Mouse (Mus musculus): ENCODE measurements around the gene Gm7075. TPM values are rescaled to one million over a fixed set of nuclear protein-coding genes. Genes with fewer than 3 reads are reported as not detected.
A peak's percentile ranks its signal among the peaks of the same experiment; 100 is the strongest.
"Not testable (repeated sequence)": the region's sequence is repeated elsewhere in the genome, so short reads cannot be mapped to it uniquely, and the experiment has no call there.

Gene Gm7075
- polyA plus RNA-seq, 1 experiment = not detected

- peaks cover 1% of the 10 kb centered on the region for H3K4me1 ChIP-seq (ENCODE audit: control insufficient read depth, insufficient read depth, low read length)
- H3K27ac ChIP-seq (ENCODE audit: control insufficient read depth, insufficient read depth, low read depth, low read length, poor library complexity) = no peak overlapping the region
- WGBS = 42% methylated on average over 16 of the region's 16 CpGs
- TF ChIP-seq POLR2A (IDR thresholded peaks at IDR 0.05; ENCODE audit: borderline replicate concordance, control insufficient read depth, low read depth, low read length) (no peak), CTCF (IDR thresholded peaks at IDR 0.05; ENCODE audit: control insufficient read depth, insufficient read depth, low read length) (no peak)
- peak overlapping the region; percentile 28 for H3K4me3 ChIP-seq (replicated peaks; ENCODE audit: control insufficient read depth, low read depth, low read length)
Measured at GRCm38 (mm10) chr10:63410162-63410956, 11.2 kb downstream of the Gm7075 start.

- 80% methylated on average over 2 of the region's 2 CpGs for WGBS
Measured at GRCm38 (mm10) chr10:63403636-63404035, 18.0 kb downstream of the Gm7075 start.

GRCm38 (mm10) chr10:63402731-63403504, 18.7 kb downstream of the Gm7075 start:
- Histone ChIP-seq H3K27ac (ENCODE audit: control insufficient read depth, insufficient read depth, low read depth, low read length, poor library complexity) (no peak overlapping the region), H3K4me1 (ENCODE audit: control insufficient read depth, insufficient read depth, low read length) (no peaks in the 10 kb centered on the region)
- 85% methylated on average over 5 of the region's 5 CpGs for WGBS

More at GRCm38 (mm10) chr10:63403636-63404035, 18.0 kb downstream of the Gm7075 start:
- TF ChIP-seq CTCF (IDR thresholded peaks at IDR 0.05; ENCODE audit: control insufficient read depth, insufficient read depth, low read length) = no peak
- no peak for TF ChIP-seq POLR2A (IDR thresholded peaks at IDR 0.05; ENCODE audit: borderline replicate concordance, control insufficient read depth, low read depth, low read length)
- no peaks in the 10 kb centered on the region for H3K4me1 ChIP-seq (ENCODE audit: control insufficient read depth, insufficient read depth, low read length)
- H3K4me3 ChIP-seq (replicated peaks; ENCODE audit: control insufficient read depth, low read depth, low read length) = no peak overlapping the region
- H3K27ac ChIP-seq (ENCODE audit: control insufficient read depth, insufficient read depth, low read depth, low read length, poor library complexity) = no peak overlapping the region

GRCm38 (mm10) chr10:63396963-63397362, 24.6 kb downstream of the Gm7075 start:
- H3K27ac ChIP-seq (ENCODE audit: control insufficient read depth, insufficient read depth, low read depth, low read length, poor library complexity) = no peak overlapping the region
- 89% methylated on average over 10 of the region's 10 CpGs for WGBS
- TF ChIP-seq POLR2A (IDR thresholded peaks at IDR 0.05; ENCODE audit: borderline replicate concordance, control insufficient read depth, low read depth, low read length) (no peak), CTCF (IDR thresholded peaks at IDR 0.05; ENCODE audit: control insufficient read depth, insufficient read depth, low read length) (no peak)
- H3K4me3 ChIP-seq (replicated peaks; ENCODE audit: control insufficient read depth, low read depth, low read length) = no peak overlapping the region
- no peaks in the 10 kb centered on the region for H3K4me1 ChIP-seq (ENCODE audit: control insufficient read depth, insufficient read depth, low read length)

More at GRCm38 (mm10) chr10:63402731-63403504, 18.7 kb downstream of the Gm7075 start:
- H3K4me3 ChIP-seq (replicated peaks; ENCODE audit: control insufficient read depth, low read depth, low read length) = no peak overlapping the region
- no peak for TF ChIP-seq POLR2A (IDR thresholded peaks at IDR 0.05; ENCODE audit: borderline replicate concordance, control insufficient read depth, low read depth, low read length)
- no peak for TF ChIP-seq CTCF (IDR thresholded peaks at IDR 0.05; ENCODE audit: control insufficient read depth, insufficient read depth, low read length)

- no peak for TF ChIP-seq CTCF (IDR thresholded peaks at IDR 0.05; ENCODE audit: control insufficient read depth, insufficient read depth, low read length)
- TF ChIP-seq POLR2A (IDR thresholded peaks at IDR 0.05; ENCODE audit: borderline replicate concordance, control insufficient read depth, low read depth, low read length) = no peak
- no peak overlapping the region for H3K27ac ChIP-seq (ENCODE audit: control insufficient read depth, insufficient read depth, low read depth, low read length, poor library complexity)
- H3K4me1 ChIP-seq (ENCODE audit: control insufficient read depth, insufficient read depth, low read length) = no peaks in the 10 kb centered on the region
- WGBS = 62% methylated on average over 4 of the region's 4 CpGs
- H3K4me3 ChIP-seq (replicated peaks; ENCODE audit: control insufficient read depth, low read depth, low read length) = no peak overlapping the region
Measured at GRCm38 (mm10) chr10:63388948-63389347, 32.6 kb downstream of the Gm7075 start.

- 1% methylated on average over 10 of the region's 10 CpGs for WGBS
- Histone ChIP-seq H3K4me3 (replicated peaks; ENCODE audit: control insufficient read depth, low read depth, low read length) (no peak overlapping the region), H3K4me1 (ENCODE audit: control insufficient read depth, insufficient read depth, low read length) (no peaks in the 10 kb centered on the region; the same call in 1 of the 2 replicates), H3K27ac (ENCODE audit: control insufficient read depth, insufficient read depth, low read depth, low read length, poor library complexity) (no peak overlapping the region)
- no peak for TF ChIP-seq CTCF (IDR thresholded peaks at IDR 0.05; ENCODE audit: control insufficient read depth, insufficient read depth, low read length)
- TF ChIP-seq POLR2A (IDR thresholded peaks at IDR 0.05; ENCODE audit: borderline replicate concordance, control insufficient read depth, low read depth, low read length) = no peak
Measured at GRCm38 (mm10) chr10:63386991-63387390, 34.6 kb downstream of the Gm7075 start.

- no peaks in the 10 kb centered on the region; the same call in 1 of the 2 replicates for H3K4me1 ChIP-seq (ENCODE audit: control insufficient read depth, insufficient read depth, low read length)
- H3K4me3 ChIP-seq (replicated peaks; ENCODE audit: control insufficient read depth, low read depth, low read length) = peak overlapping the region; percentile 69
- TF ChIP-seq CTCF (IDR thresholded peaks at IDR 0.05; ENCODE audit: control insufficient read depth, insufficient read depth, low read length) (no peak), POLR2A (IDR thresholded peaks at IDR 0.05; ENCODE audit: borderline replicate concordance, control insufficient read depth, low read depth, low read length) (peak; percentile 83; the same call in 1 of the 2 replicates)
- under 1% methylated on average over 19 of the region's 19 CpGs for WGBS
- H3K27ac ChIP-seq (ENCODE audit: control insufficient read depth, insufficient read depth, low read depth, low read length, poor library complexity) = no peak overlapping the region
Measured at GRCm38 (mm10) chr10:63386444-63386843, 35.1 kb downstream of the Gm7075 start.

- 26% methylated on average over 5 of the region's 5 CpGs for WGBS
- not testable (repeated sequence) for H3K4me3 ChIP-seq (replicated peaks; ENCODE audit: control insufficient read depth, low read depth, low read length); H3K4me1 ChIP-seq (ENCODE audit: control insufficient read depth, insufficient read depth, low read length); H3K27ac ChIP-seq (ENCODE audit: control insufficient read depth, insufficient read depth, low read depth, low read length, poor library complexity)
Measured at GRCm38 (mm10) chr10:63385897-63386296, 35.7 kb downstream of the Gm7075 start.
